In genomic region chr3:28401335-28401734, GRCm38 (mm10) we compare ENCODE assay signal across 11 mouse cellular contexts.
DNase-seq lines count a peak whose midpoint lies in the region; ATAC-seq lines count a peak whose summit lies in the region.
"Had no signal": no experiment of that assay in that cellular context is flagged by ENCODE, and none has a peak within 500 bp of the region (broad histone marks: within the 10 kb centered on the region; RNA-seq: fewer than 3 reads in every experiment).

No protein-coding gene starts in this region.

- 0 out of 2 replicates have a peak overlapping the region, but pooled peaks have one; percentile 0 for H3K27ac ChIP-seq in neural tube, embryonic 13.5 days (replicated peaks)
- H3K27ac ChIP-seq in heart, embryonic 16.5 days (ENCODE audit: low read length): peak overlapping the region; percentile 70

- H3K4me1 ChIP-seq in neural tube, embryonic 13.5 days (replicated peaks): peaks cover 20% of the 10 kb centered on the region
- H3K4me1 ChIP-seq in heart, embryonic 16.5 days (ENCODE audit: control insufficient read depth, insufficient read depth, low read length): peaks cover 6% of the 10 kb centered on the region; the same call in 1 of the 2 replicates

- no peak for ATAC-seq in neural tube, embryonic 13.5 days (ENCODE audit: low read depth)
- no peak; the same call in 1 of the 2 replicates for ATAC-seq in heart, embryonic 16.5 days (replicated peaks; ENCODE audit: extremely low read depth, insufficient read depth, low FRiP score)
- ATAC-seq in activated CD4-positive, CD25-positive, alpha-beta regulatory T cell, adult 4 months: no peak
- ATAC-seq: intestine, embryonic 16.5 days had no signal

- DNase-seq in gastrocnemius, adult 18-20 months (ENCODE audit: low spot score): peak; percentile 30
- DNase-seq in gastrocnemius, postnatal 4 days (ENCODE audit: low spot score in 2 of 2): no peak
- DNase-seq in neural tube, embryonic 10.5 days (ENCODE audit: extremely low spot score, low spot score): no peak
- no peak for DNase-seq in spleen, postnatal 14 days (ENCODE audit: low spot score in 2 of 2)
- no peak for DNase-seq in right cerebral cortex, postnatal 25 days
- DNase-seq: kidney, postnatal 4 days had no signal

- no peaks in the 10 kb centered on the region for H3K36me3 ChIP-seq in neural tube, embryonic 13.5 days
- H3K36me3 ChIP-seq in heart, embryonic 16.5 days (ENCODE audit: control insufficient read depth, insufficient read depth): no peaks in the 10 kb centered on the region

- no peaks in the 10 kb centered on the region for H3K9me3 ChIP-seq in neural tube, embryonic 13.5 days
- H3K9me3 ChIP-seq in heart, embryonic 16.5 days (replicated peaks; ENCODE audit: control insufficient read depth, low read length): no peaks in the 10 kb centered on the region; the same call in 1 of the 2 replicates

- WGBS in neural tube, embryonic 13.5 days: 68% methylated on average over 9 of the region's 9 CpGs
- 52% methylated on average over 9 of the region's 9 CpGs for WGBS in heart, embryonic 16.5 days

- no peaks in the 10 kb centered on the region for H3K27me3 ChIP-seq in neural tube, embryonic 13.5 days
- H3K27me3 ChIP-seq in heart, embryonic 16.5 days (ENCODE audit: control insufficient read depth, insufficient read depth, low read length): no peaks in the 10 kb centered on the region

- no peak overlapping the region for H3K9ac ChIP-seq in neural tube, embryonic 13.5 days
- H3K9ac ChIP-seq in heart, embryonic 16.5 days (ENCODE audit: low read length): no peak overlapping the region

- H3K4me2 ChIP-seq in neural tube, embryonic 13.5 days: no peak overlapping the region
- H3K4me2 ChIP-seq in heart, embryonic 16.5 days (ENCODE audit: low read depth, low read length): no peak overlapping the region

- H3K4me3 ChIP-seq in neural tube, embryonic 13.5 days: no peak overlapping the region
- H3K4me3 ChIP-seq in heart, embryonic 16.5 days (ENCODE audit: low read length): no peak overlapping the region
- H3K4me3 ChIP-seq: myocyte had no signal
